Comparison of ENCODE assay signal across 8 mouse cellular contexts in genomic region chr1:66321631-66322142, GRCm38 (mm10).
A peak's percentile ranks its signal among the peaks of the same experiment; 100 is the strongest.
DNase-seq lines count a peak whose midpoint lies in the region; ATAC-seq and TF ChIP-seq lines count a peak whose summit lies in the region.

No protein-coding gene starts in this region.

- TF ChIP-seq CTCF in midbrain, postnatal 0 days (IDR thresholded peaks at IDR 0.05) = no peak

- H3K27me3 ChIP-seq in forebrain, embryonic 15.5 days = no peaks in the 10 kb centered on the region
- H3K27me3 ChIP-seq in midbrain, postnatal 0 days (ENCODE audit: insufficient read depth, low read length) = no peaks in the 10 kb centered on the region
- H3K27me3 ChIP-seq in intestine, embryonic 15.5 days (replicated peaks) = no peaks in the 10 kb centered on the region

- DNase-seq in ES-CJ7 (ENCODE audit: low read depth, low spot score) = peak; percentile 9
- peak; percentile 71 to 73 for DNase-seq in cerebellum, adult 18-20 months
- peak; percentile 83 to 87 for DNase-seq in layer of hippocampus, postnatal 14 days (ENCODE audit: low spot score in 2 of 2)
- peak; percentile 90 for DNase-seq in midbrain, postnatal 0 days (ENCODE audit: low spot score)
- no peak for DNase-seq in thymus, postnatal 10 days (ENCODE audit: low spot score in 2 of 2)
- no peak for DNase-seq in testis, postnatal 10 days (ENCODE audit: low spot score)

- peak overlapping the region; percentile 40 for H3K4me2 ChIP-seq in forebrain, embryonic 15.5 days (replicated peaks)
- peak overlapping the region; percentile 51 for H3K4me2 ChIP-seq in midbrain, postnatal 0 days (ENCODE audit: low read depth, low read length, poor library complexity, severe bottlenecking)
- H3K4me2 ChIP-seq in intestine, embryonic 15.5 days (replicated peaks) = no peak overlapping the region

- H3K27ac ChIP-seq in forebrain, embryonic 15.5 days (replicated peaks) = peak overlapping the region; percentile 99
- H3K27ac ChIP-seq in midbrain, postnatal 0 days (ENCODE audit: low read depth, low read length) = peak overlapping the region; percentile 98
- H3K27ac ChIP-seq in intestine, embryonic 15.5 days = no peak overlapping the region

- peak overlapping the region; percentile 42 for H3K4me3 ChIP-seq in forebrain, embryonic 15.5 days
- H3K4me3 ChIP-seq in midbrain, postnatal 0 days (ENCODE audit: low read depth, low read length) = peak overlapping the region; percentile 57
- H3K4me3 ChIP-seq in intestine, embryonic 15.5 days (replicated peaks) = no peak overlapping the region

- peaks cover 43% of the 10 kb centered on the region for H3K4me1 ChIP-seq in forebrain, embryonic 15.5 days
- peaks cover 15% of the 10 kb centered on the region for H3K4me1 ChIP-seq in midbrain, postnatal 0 days (ENCODE audit: insufficient read depth, low read length)
- no peaks in the 10 kb centered on the region for H3K4me1 ChIP-seq in intestine, embryonic 15.5 days (replicated peaks)

- WGBS in forebrain, embryonic 15.5 days = 7% methylated on average over 15 of the region's 15 CpGs
- 9% methylated on average over 15 of the region's 15 CpGs for WGBS in midbrain, postnatal 0 days
- 69% methylated on average over 15 of the region's 15 CpGs for WGBS in intestine, embryonic 15.5 days

- ATAC-seq in forebrain, embryonic 15.5 days (replicated peaks) = peak; percentile 83
- peak; percentile 83 for ATAC-seq in midbrain, postnatal 0 days (ENCODE audit: low FRiP score)
- no peak for ATAC-seq in intestine, embryonic 15.5 days

- H3K36me3 ChIP-seq in forebrain, embryonic 15.5 days = 0 out of 2 replicates have a peak, but pooled peaks cover 2% of the 10 kb centered on the region
- no peaks in the 10 kb centered on the region for H3K36me3 ChIP-seq in midbrain, postnatal 0 days (ENCODE audit: insufficient read depth, low read length)
- H3K36me3 ChIP-seq in intestine, embryonic 15.5 days = no peaks in the 10 kb centered on the region

- peak overlapping the region; percentile 54 for H3K9ac ChIP-seq in forebrain, embryonic 15.5 days (replicated peaks)
- peak overlapping the region; percentile 84 for H3K9ac ChIP-seq in midbrain, postnatal 0 days (replicated peaks; ENCODE audit: low read length, poor library complexity, severe bottlenecking)
- no peak overlapping the region for H3K9ac ChIP-seq in intestine, embryonic 15.5 days

- no peaks in the 10 kb centered on the region for H3K9me3 ChIP-seq in forebrain, embryonic 15.5 days
- H3K9me3 ChIP-seq in midbrain, postnatal 0 days (ENCODE audit: low read length) = no peaks in the 10 kb centered on the region
- no peaks in the 10 kb centered on the region for H3K9me3 ChIP-seq in intestine, embryonic 15.5 days

Comparison
In these comparisons a context has a peak if more than half of its experiments do, and no peak if none do; other contexts are left out.
1. DNase-seq: peak in ES-CJ7 (single experiment), cerebellum, adult 18-20 months (2 of 2), layer of hippocampus, postnatal 14 days (2 of 2) and midbrain, postnatal 0 days (single experiment); none in thymus, postnatal 10 days (0 of 2) and testis, postnatal 10 days (single experiment).